Mouse (Mus musculus) spleen, embryonic (tissue): ENCODE results near the gene Ankrd49.

ENCODE experiments used
- CTCF ChIA-PET: fragments of 350-600 bp; sonication (Branson Sonifier 250); formaldehyde crosslinking; loops from one replicate; lab custom pipeline; 2022; lab: Charles Lee

The Ankrd49 gene

DNA sequence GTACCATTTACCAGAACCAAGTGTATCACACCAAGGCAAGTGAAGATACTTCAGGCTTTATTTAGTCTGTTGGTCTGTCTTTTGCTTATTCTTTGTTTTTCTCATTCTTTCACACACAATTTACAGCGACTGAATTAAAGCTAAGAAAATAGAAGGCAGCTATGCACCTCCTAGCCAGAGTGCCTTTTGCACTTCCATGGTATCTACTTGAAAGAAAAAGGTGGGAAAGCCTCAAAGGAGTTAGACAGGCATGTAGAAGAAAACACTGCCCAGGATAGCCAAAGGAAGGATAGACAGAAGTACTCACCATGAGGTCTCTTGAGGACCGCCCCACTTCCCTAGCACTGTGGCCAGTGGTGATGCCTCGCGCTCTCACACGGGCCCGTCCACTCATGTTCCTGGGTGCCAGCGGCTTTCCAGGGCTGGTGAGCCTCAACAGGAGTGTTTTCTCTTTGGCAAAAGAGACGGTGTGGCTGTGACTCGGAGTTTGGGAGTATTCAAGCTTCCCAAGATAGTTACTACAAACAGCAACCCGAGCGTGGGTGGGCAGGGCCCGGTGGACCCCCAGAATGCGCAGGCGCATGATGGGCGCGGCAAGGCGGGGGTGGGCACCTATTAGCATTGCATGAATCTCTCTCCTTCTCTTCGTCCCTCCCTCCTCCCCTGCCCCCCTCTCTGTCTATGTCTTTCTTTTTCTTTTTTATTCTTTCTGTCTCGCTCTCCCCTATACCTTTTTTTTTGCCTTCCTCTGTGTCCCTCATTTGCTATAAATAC is 44.3 kb downstream of the Ankrd49 start, which contains the start of gene Piwil4:
Piwil4 (minus strand) TSS at position 583 of the 774 bp plus-strand sequence.
- CTCF ChIA-PET = interaction anchor here (0.6 kb wide), 1 partner anchor 355 kb away, joined by 5 read pairs; no protein-coding TSS in a partner anchor

- CTCF ChIA-PET = interaction anchor here (0.6 kb wide), 1 partner anchor 356 kb away, joined by 5 read pairs; no protein-coding TSS in a partner anchor
Measured at GRCm38 (mm10) chr9:14739498-14740150, 45.0 kb downstream of the Ankrd49 start.

DNA sequence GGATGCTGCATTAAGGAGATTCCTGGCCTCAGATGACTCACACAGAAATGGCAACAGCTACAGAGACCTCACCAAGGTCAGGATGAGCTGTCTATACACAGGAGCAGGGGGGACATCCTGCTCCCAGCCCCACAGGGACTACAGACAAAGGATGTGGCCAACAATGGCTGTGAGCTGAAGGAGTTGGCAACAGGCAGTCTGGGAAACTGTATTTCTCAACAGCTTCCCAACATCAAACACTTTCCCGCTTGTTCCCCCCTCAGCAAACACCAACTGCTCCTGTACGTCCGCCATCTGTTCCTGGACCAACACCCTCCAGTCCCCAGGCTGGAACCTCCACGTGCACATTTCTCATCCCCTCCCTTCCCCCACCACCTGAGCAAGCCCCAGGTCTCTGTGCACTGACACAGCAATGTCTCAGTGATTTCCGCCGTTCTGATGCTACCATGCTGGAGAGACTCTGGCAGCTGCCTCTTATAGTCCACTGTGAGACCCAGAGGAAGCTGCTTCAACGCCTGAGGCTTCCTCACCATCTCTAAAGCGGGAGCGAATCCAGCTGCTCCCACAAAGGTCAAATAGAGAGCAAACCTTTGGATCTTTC is 53.6 kb downstream of the Ankrd49 start:
- CTCF ChIA-PET = no interaction called here
